Mouse (Mus musculus) activated CD4-positive, CD25-positive, alpha-beta regulatory T cell, adult 9 weeks (primary cell): ENCODE results near the gene Ripply1. TPM values are rescaled to one million over a fixed set of nuclear protein-coding genes. Genes with fewer than 3 reads are reported as not detected.

Source experiments
- polyA plus RNA-seq: library from polyadenylated mRNA; unstranded; fragments of 100-300 nt; shearing (Covaris generic); gene quantifications from one replicate; pipeline ENCODE4 v1.2.1, GENCODE M21; 2017

Ripply1 gene
- not detected for polyA plus RNA-seq

DNA sequence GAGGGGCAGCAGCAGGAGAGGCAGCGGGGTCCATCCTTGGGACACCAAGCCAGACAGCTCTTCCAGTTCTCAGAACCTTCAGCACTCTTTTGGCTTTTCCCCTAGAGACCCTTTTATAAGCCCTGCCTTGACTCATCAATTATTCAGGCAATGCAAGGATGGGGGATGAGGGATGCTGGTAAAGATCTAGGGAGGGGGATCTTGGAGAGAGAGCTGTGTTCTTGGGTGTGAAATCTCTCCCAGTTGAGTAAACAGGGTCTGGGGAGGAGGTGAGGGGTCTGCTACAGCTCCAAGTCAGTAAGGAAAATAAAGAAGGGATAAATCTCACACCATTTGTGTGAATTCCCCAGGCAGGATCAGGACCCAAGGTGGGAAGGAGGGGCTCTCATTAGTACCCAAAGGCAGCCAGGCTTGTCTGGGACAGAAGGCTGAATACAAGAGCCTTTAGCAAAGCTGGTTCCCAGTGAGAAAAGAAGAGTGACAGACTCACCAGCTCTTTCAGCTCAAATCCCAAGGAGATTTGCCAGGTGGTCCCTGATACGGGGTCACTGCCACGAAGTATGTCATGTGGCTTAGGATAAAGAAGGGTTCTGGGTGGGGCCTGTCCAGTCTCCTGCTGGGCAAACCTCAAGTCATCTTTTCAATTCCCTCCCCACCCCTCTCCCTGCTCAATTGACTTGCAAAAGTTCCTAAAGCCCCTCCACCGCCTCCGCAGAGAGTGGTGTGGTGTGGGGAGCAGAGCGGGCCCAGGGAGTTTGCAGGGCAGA is at the start of gene Ripply1:
TSS of gene Ripply1 (minus strand) at position 76 of the 767 bp plus-strand sequence.

DNA sequence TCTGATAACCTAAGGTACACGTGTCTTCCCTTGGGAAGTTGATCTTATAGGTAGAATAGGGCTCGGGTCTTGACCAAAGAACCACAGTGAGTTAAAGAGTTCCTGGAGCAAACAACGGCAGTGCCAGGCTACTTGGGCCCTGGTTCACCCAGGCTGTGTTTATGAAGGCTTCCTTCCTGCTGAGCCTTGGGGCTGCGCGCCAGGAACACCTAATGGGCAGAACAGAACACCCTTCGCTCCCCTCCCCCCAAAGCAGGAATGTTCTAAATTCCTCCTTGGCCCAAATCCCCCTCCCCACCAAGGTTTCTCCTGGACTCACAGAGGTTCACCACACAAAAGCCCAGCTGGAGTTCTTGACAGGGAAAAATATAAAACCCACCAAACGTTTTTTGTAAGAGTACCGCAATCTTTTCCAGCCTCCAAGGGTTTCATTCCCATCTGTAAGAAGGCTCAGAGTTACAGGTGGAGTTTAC is 18.3 kb upstream of the Ripply1 start, which contains the start of gene Cldn2:
TSS of gene Cldn2 (plus strand) at position 423 of the 473 bp plus-strand sequence.

Other genes starting within 250 kb of the Ripply1 start
- gene Rnf128, start 219.0 kb downstream of the Ripply1 start, polyA plus RNA-seq = 0.78 TPM
- gene Tbc1d8b, start 97.4 kb downstream of the Ripply1 start, polyA plus RNA-seq = 11.8 TPM
- not detected for gene Gm15013, start 67.9 kb downstream of the Ripply1 start, polyA plus RNA-seq
- gene Cldn2, start 18.5 kb upstream of the Ripply1 start, polyA plus RNA-seq = not detected
- 0.11 TPM for gene Morc4, start 89.3 kb upstream of the Ripply1 start, polyA plus RNA-seq
- gene Rbm41, start 216.2 kb upstream of the Ripply1 start, polyA plus RNA-seq = 13.4 TPM